Mouse (Mus musculus) lung, postnatal 0 days (tissue): ENCODE measurements around the gene Tmem82.

Experiments used
- CTCF ChIP-seq: IDR thresholded peaks from 2 replicates; pipeline ENCODE4 v1.5.1; 2016; ENCODE audit warnings: antibody characterized with exemption, mild to moderate bottlenecking
- EP300 ChIP-seq: IDR thresholded peaks from 2 replicates; pipeline ENCODE4 v1.6.1; 2016; ENCODE audit warnings: antibody characterized with exemption, mild to moderate bottlenecking, control low read depth

GRCm38 (mm10) chr4:141571337-141571739, 47.1 kb downstream of the Tmem82 start:
- TF ChIP-seq CTCF: no peak
- TF ChIP-seq EP300: no peak
